Mouse (Mus musculus): Measurements from ENCODE around the gene Asic2. TPM values are rescaled to one million over a fixed set of nuclear protein-coding genes. Genes with fewer than 3 reads are reported as not detected.
A peak's percentile ranks its signal among the peaks of the same experiment; 100 is the strongest.

The Asic2 gene
- polyA plus RNA-seq, 1 experiment from 2014 or later: 17.7 TPM

GRCm38 (mm10) chr11:81426857-81427256 is 541.4 kb downstream of the Asic2 start:
- Histone ChIP-seq H3K27ac (replicated peaks) (no peak overlapping the region), H3K9me3 (no peaks in the 10 kb centered on the region), H3K4me3 (no peak overlapping the region), H3K4me2 (peak overlapping the region; percentile 24), H3K36me3 (no peaks in the 10 kb centered on the region), H3K9ac (no peak overlapping the region), H3K27me3 (no peaks in the 10 kb centered on the region), H3K4me1 (replicated peaks) (peaks cover 8% of the 10 kb centered on the region)
- 43% methylated on average over 14 of the region's 14 CpGs for WGBS
- no peak for ATAC-seq (ENCODE audit: low FRiP score, low read depth)

GRCm38 (mm10) chr11:81419112-81419511 is 549.1 kb downstream of the Asic2 start:
- H3K4me3 ChIP-seq: no peak overlapping the region
- 97% methylated on average over 3 of the region's 3 CpGs for WGBS
- H3K36me3 ChIP-seq: no peaks in the 10 kb centered on the region
- no peak overlapping the region for H3K9ac ChIP-seq
- ATAC-seq (ENCODE audit: low FRiP score, low read depth): no peak
- H3K4me1 ChIP-seq (replicated peaks): no peaks in the 10 kb centered on the region; the same call in 1 of the 2 replicates
- no peak overlapping the region for H3K4me2 ChIP-seq
- no peaks in the 10 kb centered on the region for H3K27me3 ChIP-seq
- H3K9me3 ChIP-seq: no peaks in the 10 kb centered on the region
- H3K27ac ChIP-seq (replicated peaks): no peak overlapping the region

GRCm38 (mm10) chr11:81418027-81418426 is 550.2 kb downstream of the Asic2 start:
- no peak overlapping the region for H3K9ac ChIP-seq
- no peaks in the 10 kb centered on the region for H3K27me3 ChIP-seq

GRCm38 (mm10) chr11:81416319-81416718 is 551.9 kb downstream of the Asic2 start:
- 71% methylated on average over 6 of the region's 6 CpGs for WGBS
- Histone ChIP-seq H3K9me3 (no peaks in the 10 kb centered on the region), H3K4me1 (replicated peaks) (no peaks in the 10 kb centered on the region; the same call in 1 of the 2 replicates), H3K27ac (replicated peaks) (no peak overlapping the region; the same call in 1 of the 2 replicates), H3K4me3 (no peak overlapping the region), H3K4me2 (no peak overlapping the region), H3K36me3 (no peaks in the 10 kb centered on the region), H3K9ac (no peak overlapping the region), H3K27me3 (no peaks in the 10 kb centered on the region)
- no peak for ATAC-seq (ENCODE audit: low FRiP score, low read depth)

More at GRCm38 (mm10) chr11:81418027-81418426, 550.2 kb downstream of the Asic2 start:
- H3K4me2 ChIP-seq: no peak overlapping the region
- no peak overlapping the region for H3K4me3 ChIP-seq
- no peak overlapping the region for H3K27ac ChIP-seq (replicated peaks)
- H3K4me1 ChIP-seq (replicated peaks): no peaks in the 10 kb centered on the region; the same call in 1 of the 2 replicates
- ATAC-seq (ENCODE audit: low FRiP score, low read depth): no peak
- no peaks in the 10 kb centered on the region for H3K36me3 ChIP-seq
- WGBS: 82% methylated on average over 4 of the region's 4 CpGs
- H3K9me3 ChIP-seq: no peaks in the 10 kb centered on the region

GRCm38 (mm10) chr11:81414596-81414995 is 553.7 kb downstream of the Asic2 start:
- ATAC-seq (ENCODE audit: low FRiP score, low read depth): no peak
- Histone ChIP-seq H3K4me2 (no peak overlapping the region), H3K27ac (replicated peaks) (no peak overlapping the region), H3K9ac (no peak overlapping the region), H3K9me3 (no peaks in the 10 kb centered on the region), H3K27me3 (no peaks in the 10 kb centered on the region), H3K4me3 (no peak overlapping the region), H3K36me3 (no peaks in the 10 kb centered on the region), H3K4me1 (replicated peaks) (no peaks in the 10 kb centered on the region; the same call in 1 of the 2 replicates)
- WGBS: 74% methylated on average over 2 of the region's 2 CpGs

- 64% methylated on average over 4 of the region's 4 CpGs for WGBS
- Histone ChIP-seq H3K27ac (replicated peaks) (no peak overlapping the region), H3K4me1 (replicated peaks) (no peaks in the 10 kb centered on the region; the same call in 1 of the 2 replicates), H3K27me3 (no peaks in the 10 kb centered on the region), H3K36me3 (no peaks in the 10 kb centered on the region), H3K4me2 (no peak overlapping the region), H3K9me3 (no peaks in the 10 kb centered on the region), H3K9ac (no peak overlapping the region), H3K4me3 (no peak overlapping the region)
- ATAC-seq (ENCODE audit: low FRiP score, low read depth): no peak
Measured at GRCm38 (mm10) chr11:81411251-81411650, 557.0 kb downstream of the Asic2 start.

- no peak overlapping the region for H3K4me3 ChIP-seq
- H3K36me3 ChIP-seq: no peaks in the 10 kb centered on the region
- H3K9ac ChIP-seq: no peak overlapping the region
- H3K4me2 ChIP-seq: no peak overlapping the region
- H3K4me1 ChIP-seq (replicated peaks): no peaks in the 10 kb centered on the region
- H3K27ac ChIP-seq (replicated peaks): no peak overlapping the region
- 100% methylated on average over 2 of the region's 2 CpGs for WGBS
- no peaks in the 10 kb centered on the region for H3K27me3 ChIP-seq
- ATAC-seq (ENCODE audit: low FRiP score, low read depth): no peak
- no peaks in the 10 kb centered on the region for H3K9me3 ChIP-seq
Measured at GRCm38 (mm10) chr11:81405951-81406350, 562.3 kb downstream of the Asic2 start.

- ATAC-seq (ENCODE audit: low FRiP score, low read depth): no peak
- Histone ChIP-seq H3K27me3 (no peaks in the 10 kb centered on the region), H3K4me2 (no peak overlapping the region), H3K36me3 (no peaks in the 10 kb centered on the region), H3K4me1 (replicated peaks) (no peaks in the 10 kb centered on the region), H3K9me3 (no peaks in the 10 kb centered on the region), H3K4me3 (no peak overlapping the region), H3K9ac (no peak overlapping the region), H3K27ac (replicated peaks) (no peak overlapping the region)
- 92% methylated on average over 8 of the region's 8 CpGs for WGBS
Measured at GRCm38 (mm10) chr11:81402263-81402662, 566.0 kb downstream of the Asic2 start.

GRCm38 (mm10) chr11:81392855-81393254 is 575.4 kb downstream of the Asic2 start:
- H3K27ac ChIP-seq (replicated peaks): no peak overlapping the region
- H3K9ac ChIP-seq: no peak overlapping the region
- H3K4me2 ChIP-seq: no peak overlapping the region
- ATAC-seq (ENCODE audit: low FRiP score, low read depth): no peak
- no peaks in the 10 kb centered on the region for H3K27me3 ChIP-seq
- no peaks in the 10 kb centered on the region for H3K9me3 ChIP-seq
- H3K4me1 ChIP-seq (replicated peaks): no peaks in the 10 kb centered on the region
- H3K36me3 ChIP-seq: no peaks in the 10 kb centered on the region
- WGBS: 48% methylated on average over 9 of the region's 9 CpGs
- H3K4me3 ChIP-seq: no peak overlapping the region

GRCm38 (mm10) chr11:81386185-81386584 is 582.1 kb downstream of the Asic2 start:
- 92% methylated on average over 2 of the region's 2 CpGs for WGBS
- H3K4me3 ChIP-seq: no peak overlapping the region
- no peaks in the 10 kb centered on the region for H3K36me3 ChIP-seq
- H3K27me3 ChIP-seq: no peaks in the 10 kb centered on the region
- H3K27ac ChIP-seq (replicated peaks): no peak overlapping the region
- no peak overlapping the region for H3K4me2 ChIP-seq
- ATAC-seq (ENCODE audit: low FRiP score, low read depth): no peak
- H3K9me3 ChIP-seq: no peaks in the 10 kb centered on the region
- peaks cover 8% of the 10 kb centered on the region for H3K4me1 ChIP-seq (replicated peaks)
- H3K9ac ChIP-seq: no peak overlapping the region

GRCm38 (mm10) chr11:81385547-81385946 is 582.7 kb downstream of the Asic2 start:
- no peak for ATAC-seq (ENCODE audit: low FRiP score, low read depth)
- no peak overlapping the region for H3K4me2 ChIP-seq
- H3K4me3 ChIP-seq: no peak overlapping the region
- no peaks in the 10 kb centered on the region for H3K9me3 ChIP-seq
- H3K36me3 ChIP-seq: no peaks in the 10 kb centered on the region
- H3K9ac ChIP-seq: no peak overlapping the region
- peaks cover 10% of the 10 kb centered on the region for H3K4me1 ChIP-seq (replicated peaks)
- H3K27ac ChIP-seq (replicated peaks): no peak overlapping the region
- no peaks in the 10 kb centered on the region for H3K27me3 ChIP-seq

- Histone ChIP-seq H3K36me3 (no peaks in the 10 kb centered on the region), H3K27me3 (no peaks in the 10 kb centered on the region), H3K27ac (replicated peaks) (no peak overlapping the region), H3K4me1 (replicated peaks) (peaks cover 11% of the 10 kb centered on the region; the same call in 1 of the 2 replicates), H3K9ac (no peak overlapping the region), H3K4me3 (no peak overlapping the region), H3K4me2 (no peak overlapping the region), H3K9me3 (no peaks in the 10 kb centered on the region)
- ATAC-seq (ENCODE audit: low FRiP score, low read depth): no peak
Measured at GRCm38 (mm10) chr11:81374841-81375240, 593.4 kb downstream of the Asic2 start.

- no peak overlapping the region for H3K4me2 ChIP-seq
- no peak overlapping the region for H3K27ac ChIP-seq (replicated peaks)
- no peaks in the 10 kb centered on the region for H3K9me3 ChIP-seq
- H3K4me1 ChIP-seq (replicated peaks): peaks cover 13% of the 10 kb centered on the region; the same call in 1 of the 2 replicates
- ATAC-seq (ENCODE audit: low FRiP score, low read depth): no peak
- no peak overlapping the region for H3K4me3 ChIP-seq
- no peak overlapping the region for H3K9ac ChIP-seq
- whole genome bisulfite sequencing: 74% methylated on average over 8 of the region's 8 CpGs
- no peaks in the 10 kb centered on the region for H3K27me3 ChIP-seq
- H3K36me3 ChIP-seq: no peaks in the 10 kb centered on the region
Measured at GRCm38 (mm10) chr11:81374003-81374710, 594.1 kb downstream of the Asic2 start.
